Mouse (Mus musculus) neutrophil, adult 65 days (primary cell): ENCODE results near the gene Gpr34. TPM values are rescaled to one million over a fixed set of nuclear protein-coding genes. Genes with fewer than 3 reads are reported as not detected.

Source experiments
- total RNA-seq: library from RNA; stranded (reverse); gene quantifications from 2 replicates; pipeline ENCODE4 v1.2.4, GENCODE M21; 2023

The Gpr34 gene
- total RNA-seq = 0.20 TPM in 1 of 2 replicates, not detected in the other

DNA sequence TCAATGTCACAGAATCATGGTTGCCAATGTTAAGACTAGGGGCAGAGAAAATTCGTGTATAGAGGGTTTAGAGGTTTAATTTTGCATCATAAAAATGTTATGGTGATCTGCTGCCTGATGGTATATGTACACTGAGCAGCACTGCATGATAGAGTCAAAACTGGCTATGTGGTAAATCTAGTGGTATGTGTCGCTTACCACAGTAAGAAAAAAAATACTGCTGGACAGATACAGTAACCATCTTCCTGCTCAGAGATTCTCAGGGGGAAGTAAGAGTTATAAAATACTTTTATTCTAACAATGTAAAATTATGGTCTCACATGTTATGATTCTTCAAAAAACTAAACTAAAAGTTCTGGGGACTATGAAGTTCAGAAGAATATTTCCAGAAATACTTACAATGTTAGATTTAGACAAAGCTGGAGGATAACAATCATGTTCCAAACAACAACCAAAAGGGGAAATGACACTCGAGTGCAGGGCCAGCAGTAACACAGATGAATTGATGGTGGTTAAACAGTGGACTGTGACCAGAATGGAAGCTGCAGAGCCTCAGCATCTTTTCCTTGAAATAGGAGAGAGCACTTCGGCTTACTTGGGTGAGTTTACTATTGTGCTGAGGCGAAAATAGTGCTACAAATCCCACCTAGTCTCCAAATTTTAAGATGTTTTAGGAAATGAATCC, at the start of gene Gpr34:
TSS of gene Gpr34 (plus strand) at position 491 of the 685 bp plus-strand sequence.

DNA sequence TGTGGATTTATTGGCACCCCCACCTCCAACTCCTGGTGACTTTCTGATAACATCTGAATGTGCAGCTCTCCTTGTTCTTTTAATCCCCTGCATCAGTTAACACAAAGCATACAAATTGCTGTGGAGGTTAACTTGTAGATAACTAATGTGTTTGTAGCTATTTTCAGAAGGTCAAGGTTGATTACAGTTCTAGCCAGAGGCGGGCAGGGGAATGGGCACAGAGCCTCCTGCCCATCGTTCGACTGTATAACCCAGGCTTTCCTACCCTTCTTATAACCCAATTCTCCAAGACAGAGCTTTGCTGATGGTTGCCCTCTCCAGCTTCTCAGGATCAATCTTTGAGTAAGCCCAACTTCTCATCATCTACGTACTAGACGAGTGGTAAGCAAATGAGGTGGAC, 29.2 kb downstream of the Gpr34 start, which contains the start of gene Gpr82:
TSS of gene Gpr82 (plus strand) at position 301 of the 400 bp plus-strand sequence.

Other genes with a start within 250 kb of the Gpr34 start
- gene Nyx, start 166.0 kb upstream of the Gpr34 start, total RNA-seq = 0.14 and 0.32 TPM in 2 replicates
- gene Gpr82, start 29.3 kb downstream of the Gpr34 start, total RNA-seq = not detected in 2 replicates
- gene Cask, start 219.3 kb downstream of the Gpr34 start, total RNA-seq = 63.0 and 80.6 TPM in 2 replicates